Mouse (Mus musculus) gastrocnemius, postnatal 10 days (tissue): ENCODE measurements around the gene Rap1a. TPM values are rescaled to one million over a fixed set of nuclear protein-coding genes. Genes with fewer than 3 reads are reported as not detected.

Source experiments
- DNase-seq: peaks from one replicate; pipeline ENCODE4 v3.0.0; 2021; ENCODE audit warnings: mixed read lengths
- total RNA-seq, 2 experiments: library from RNA; stranded (reverse); gene quantifications; 2 replicates each; pipeline ENCODE4 v1.2.3; 2021

Gene Rap1a
- total RNA-seq, 2 experiments from 2014 or later: 126 to 130 TPM

- peak; percentile 93 for DNase-seq
Measured at GRCm38 (mm10) chr3:105687324-105688060, 113.6 kb downstream of the Rap1a start, which contains the start of gene Ddx20. TSS of gene Ddx20 (minus strand) at chr3:105687574.

DNA sequence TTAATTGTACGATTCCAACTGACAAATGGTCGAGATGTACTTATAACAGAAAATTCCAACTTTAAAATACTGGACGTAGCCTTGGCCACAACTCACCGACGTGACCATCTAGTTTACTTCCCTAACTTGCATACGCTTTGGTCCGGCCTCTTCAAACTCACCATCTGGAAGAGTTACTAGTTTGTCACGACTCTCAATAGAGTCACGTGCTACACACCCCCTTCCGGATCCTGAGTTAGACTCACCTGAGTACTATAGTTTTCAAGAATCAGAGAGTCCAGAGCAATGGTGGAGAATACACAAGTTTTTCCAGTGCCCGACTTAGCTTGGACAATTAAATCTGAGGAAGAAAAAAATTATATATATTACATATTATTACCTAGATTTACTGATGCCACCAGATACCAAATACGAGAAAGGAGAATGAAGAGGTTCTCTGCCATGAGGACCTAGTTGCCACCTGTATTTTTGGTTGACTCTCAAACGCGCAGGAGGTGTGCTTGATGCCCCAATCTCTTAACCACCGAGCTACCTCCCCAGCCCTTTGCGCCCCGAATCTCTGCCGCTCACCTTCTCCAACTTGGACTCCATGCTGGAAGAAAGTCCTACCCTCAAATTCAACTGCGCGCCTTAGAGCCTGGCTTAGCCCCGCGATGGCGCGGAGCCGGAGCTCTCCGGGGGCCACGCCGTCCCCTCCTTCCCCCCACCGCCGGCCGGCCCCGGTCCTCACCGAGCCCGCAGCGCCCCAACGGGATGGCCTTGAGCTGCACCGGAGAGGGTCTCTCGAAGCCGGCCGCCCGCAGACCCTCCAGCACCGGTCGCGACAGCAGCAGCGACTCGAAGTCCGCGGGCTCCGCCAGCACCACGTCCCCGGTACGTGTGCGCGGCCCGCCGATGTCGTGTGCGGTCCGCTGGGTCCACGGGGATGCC lies 114.5 kb downstream of the Rap1a start:
- no peak for DNase-seq

DNA sequence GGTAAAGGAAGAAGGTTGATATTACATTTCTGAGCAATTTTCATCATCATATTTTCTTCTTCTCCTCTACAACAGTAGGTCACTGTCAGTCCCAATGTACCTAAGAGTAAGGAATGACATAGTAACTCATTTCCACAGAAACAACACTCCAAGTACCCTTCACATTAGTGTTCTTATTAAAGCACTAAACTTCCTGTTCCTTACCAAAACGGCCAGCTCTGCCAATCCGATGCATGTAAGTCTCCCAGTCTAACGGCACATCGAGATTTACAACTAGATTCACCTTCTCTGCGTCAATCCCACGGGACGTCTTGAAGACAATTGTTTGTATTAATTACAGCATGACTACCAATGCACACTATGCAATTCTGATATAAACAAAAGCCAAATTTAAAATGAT lies 120.8 kb downstream of the Rap1a start:
- DNase-seq: no peak

Other genes with a start within 250 kb of the Rap1a start
- gene Ddx20, start 113.8 kb downstream of the Rap1a start, total RNA-seq: 1 to 10 TPM; 8.6 to 9.7 TPM
- gene Inka2, start 96.7 kb downstream of the Rap1a start, total RNA-seq: 10 to 100 TPM in 1 of 2 experiments, 1 to 10 TPM in 1; 9.7 to 14.6 TPM
- gene Adora3, start 69.5 kb upstream of the Rap1a start, total RNA-seq: under 1 TPM; 0.19 to 0.29 TPM
- under 1 TPM in 1 of 2 experiments, not detected in 1; 0.36 TPM for gene Tmigd3, start 69.6 kb upstream of the Rap1a start, total RNA-seq
- gene I830077J02Rik, start 131.3 kb upstream of the Rap1a start, total RNA-seq: under 1 TPM; 0.35 to 0.52 TPM
- 10 to 100 TPM; 36.0 to 40.6 TPM for gene Wdr77, start 158.0 kb upstream of the Rap1a start, total RNA-seq
- 100 to 1,000 TPM; 528 to 633 TPM for gene Atp5f1, start 158.8 kb upstream of the Rap1a start, total RNA-seq
- 1 to 10 TPM in 1 of 2 experiments, under 1 TPM in 1; 0.49 to 1.7 TPM for gene Ovgp1, start 172.4 kb upstream of the Rap1a start, total RNA-seq
- gene Pifo, start 213.3 kb upstream of the Rap1a start, total RNA-seq: not detected
- gene Chil5, start 231.5 kb upstream of the Rap1a start, total RNA-seq: not detected